Mouse (Mus musculus) stomach, embryonic 16.5 days (tissue): ENCODE measurements around the gene Lrfn3. TPM values are rescaled to one million over a fixed set of nuclear protein-coding genes. Genes with fewer than 3 reads are reported as not detected.

Experiments
- ATAC-seq: fragments of 200-750 bp; cut with Nextera tagmentation; 2 replicates; pipeline ENCODE4 v1.8.0; 2017; ENCODE audit warnings: moderate number of reproducible peaks, moderate TSS enrichment; ENCODE audit not compliant: insufficient read depth, low FRiP score
- H3K27ac ChIP-seq: fragments of 300-500 bp; sonication (generic); 2 replicates; pipeline ENCODE4 v1.5.1; 2014; ENCODE audit warnings: low read length
- H3K27me3 ChIP-seq: fragments of 300-500 bp; sonication (generic); 2 replicates; pipeline ENCODE4 v1.6.1; 2014; ENCODE audit warnings: low read length, control low read depth, mixed read lengths; ENCODE audit not compliant: control insufficient read depth, insufficient read depth
- H3K36me3 ChIP-seq: fragments of 300-500 bp; sonication (generic); 2 replicates; pipeline ENCODE4 v1.6.1; 2014; ENCODE audit warnings: low read length; ENCODE audit not compliant: control insufficient read depth, insufficient read depth
- H3K4me1 ChIP-seq: fragments of 300-500 bp; sonication (generic); 2 replicates; pipeline ENCODE4 v1.6.1; 2014; ENCODE audit warnings: low read length, control low read depth, mixed read lengths; ENCODE audit not compliant: control insufficient read depth, insufficient read depth
- H3K4me2 ChIP-seq: fragments of 300-500 bp; sonication (generic); 2 replicates; pipeline ENCODE4 v1.6.1; 2014; ENCODE audit warnings: low read depth, low read length, mixed read lengths
- H3K4me3 ChIP-seq: fragments of 300-500 bp; sonication (generic); replicated peaks from 2 replicates; pipeline ENCODE4 v1.5.1; 2014; ENCODE audit warnings: mild to moderate bottlenecking, low read length
- H3K9ac ChIP-seq: fragments of 300-500 bp; sonication (generic); 2 replicates; pipeline ENCODE4 v1.6.1; 2014; ENCODE audit warnings: low read length
- H3K9me3 ChIP-seq: fragments of 300-500 bp; sonication (generic); replicated peaks from 2 replicates; pipeline ENCODE4 v1.6.1; 2016; ENCODE audit warnings: low read length, control low read depth; ENCODE audit not compliant: control insufficient read depth
- WGBS: fragments of 180-500 bp; shearing (Covaris S2); extraction: QIAGEN DNeasy Blood & Tissue Kit; methylation state at CpG from one replicate; pipeline ENCODE4 v1.1.7; 2014; 5-methylcytosine and 5-hydroxymethylcytosine counted together
- polyA plus RNA-seq: library from polyadenylated mRNA; unstranded; fragments of >200 nt; fragmentation: Nextera tagmentation; extraction: Ambion mirVana; gene quantifications from 2 replicates; pipeline ENCODE4 v1.2.1, GENCODE M21; 2015

Gene Lrfn3
- polyA plus RNA-seq, 1 experiment from 2014 or later = 4.0 TPM

DNA sequence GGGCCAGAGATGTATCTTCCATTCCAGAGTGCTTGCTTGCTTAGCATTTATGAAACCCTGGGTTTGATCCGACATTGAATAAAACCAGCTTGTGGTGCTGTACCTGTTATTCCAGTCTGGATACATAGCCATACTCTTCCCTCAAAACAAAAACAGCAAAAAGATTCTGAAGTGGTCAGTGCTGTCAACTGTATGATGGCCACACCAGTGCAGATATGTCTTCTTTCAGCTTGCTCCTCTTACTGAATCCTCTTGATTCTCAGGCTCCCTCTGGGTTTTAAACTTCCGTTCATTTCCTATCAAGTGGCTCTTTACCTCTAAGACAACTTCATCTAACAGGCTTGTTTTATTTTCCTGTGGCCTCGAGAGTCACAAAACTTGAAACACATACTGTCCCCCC is 38.8 kb downstream of the Lrfn3 start, which contains the start of gene Sdhaf1:
Gene Sdhaf1 (minus strand): TSS at position 101 of the 400 bp plus-strand sequence.
- H3K4me1 ChIP-seq = peaks cover 8% of the 10 kb centered on the region; the same call in 1 of the 2 replicates
- H3K36me3 ChIP-seq = no peaks in the 10 kb centered on the region
- peak within 1 kb of the TSS; percentile 75 for H3K4me3 ChIP-seq
- no peak for ATAC-seq
- 69% methylated on average over 3 of the region's 3 CpGs for WGBS
- H3K4me2 ChIP-seq = peak within 1 kb of the TSS; percentile 70
- peak within 1 kb of the TSS; percentile 94 for H3K27ac ChIP-seq
- no peaks in the 10 kb centered on the region for H3K9me3 ChIP-seq
- no peaks in the 10 kb centered on the region for H3K27me3 ChIP-seq
- peak within 1 kb of the TSS; percentile 72 for H3K9ac ChIP-seq

- no peak for ATAC-seq
- WGBS = 21% methylated on average over 6 of the region's 6 CpGs
- peak overlapping the region; percentile 70 for H3K4me2 ChIP-seq
Measured at GRCm38 (mm10) chr7:30322865-30323264, 39.7 kb downstream of the Lrfn3 start.

GRCm38 (mm10) chr7:30322285-30322667 is 40.3 kb downstream of the Lrfn3 start:
- under 1% methylated on average over 20 of the region's 20 CpGs for WGBS

More at GRCm38 (mm10) chr7:30322865-30323264, 39.7 kb downstream of the Lrfn3 start:
- Histone ChIP-seq H3K9ac (peak overlapping the region; percentile 72), H3K4me3 (peak overlapping the region; percentile 75), H3K4me1 (peaks cover 8% of the 10 kb centered on the region; the same call in 1 of the 2 replicates), H3K9me3 (no peaks in the 10 kb centered on the region), H3K36me3 (no peaks in the 10 kb centered on the region), H3K27me3 (no peaks in the 10 kb centered on the region), H3K27ac (peak overlapping the region; percentile 94)

DNA sequence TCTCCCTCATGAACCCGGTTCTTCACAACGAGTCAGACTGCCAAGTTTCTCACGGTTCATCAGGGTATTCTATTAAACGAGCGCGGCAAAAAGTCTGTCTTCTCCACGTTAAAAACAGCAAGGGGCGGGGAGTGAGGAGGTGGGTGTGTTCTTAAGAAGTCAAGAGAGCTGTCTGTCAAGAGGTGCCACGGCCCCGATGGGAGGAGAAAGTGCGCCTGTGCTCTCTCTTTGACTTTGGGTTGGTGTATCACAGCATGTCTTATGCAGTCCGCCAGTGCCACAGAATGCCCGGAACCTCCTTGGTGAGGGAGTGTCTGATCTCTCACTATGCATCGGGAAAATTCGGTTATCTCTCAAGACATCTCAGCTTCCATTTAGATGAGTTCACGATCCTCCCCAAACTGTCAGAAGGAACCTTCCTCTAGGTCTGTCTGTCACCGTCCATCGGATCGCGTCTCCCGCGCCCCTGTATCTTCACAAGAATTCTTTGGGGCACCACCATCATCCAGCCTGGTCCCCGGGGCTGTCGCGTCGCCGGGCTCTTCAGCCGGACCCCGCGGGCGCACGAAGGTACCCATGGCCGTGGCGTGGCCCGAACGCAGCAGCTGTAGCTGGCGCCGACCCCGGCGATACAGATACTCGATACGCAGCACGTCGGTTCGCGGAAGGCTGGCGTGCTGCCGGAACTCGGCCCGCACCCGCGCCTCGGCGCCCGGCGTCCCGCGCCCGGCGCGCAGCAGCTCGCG is 40.9 kb downstream of the Lrfn3 start, which contains the start of gene E130208F15Rik:
Gene E130208F15Rik (plus strand): TSS at position 202 of the 746 bp plus-strand sequence.
- under 1% methylated on average over 63 of the region's 63 CpGs for WGBS
- Histone ChIP-seq H3K9me3 (no peaks in the 10 kb centered on the region), H3K27ac (peak within 1 kb of the TSS; percentile 94), H3K27me3 (no peaks in the 10 kb centered on the region), H3K4me3 (peak within 1 kb of the TSS; percentile 75), H3K4me2 (peak within 1 kb of the TSS; percentile 75), H3K36me3 (no peaks in the 10 kb centered on the region), H3K9ac (peak within 1 kb of the TSS; percentile 86), H3K4me1 (peaks cover 8% of the 10 kb centered on the region; the same call in 1 of the 2 replicates)
- peak; percentile 61 for ATAC-seq

More at GRCm38 (mm10) chr7:30322285-30322667, 40.3 kb downstream of the Lrfn3 start:
- Histone ChIP-seq H3K4me2 (peak overlapping the region; percentile 75), H3K27me3 (no peaks in the 10 kb centered on the region), H3K9ac (peak overlapping the region; percentile 86), H3K27ac (peak overlapping the region; percentile 94), H3K4me3 (peak overlapping the region; percentile 75), H3K9me3 (no peaks in the 10 kb centered on the region), H3K4me1 (peaks cover 8% of the 10 kb centered on the region; the same call in 1 of the 2 replicates), H3K36me3 (no peaks in the 10 kb centered on the region)
- ATAC-seq = peak; percentile 99

DNA sequence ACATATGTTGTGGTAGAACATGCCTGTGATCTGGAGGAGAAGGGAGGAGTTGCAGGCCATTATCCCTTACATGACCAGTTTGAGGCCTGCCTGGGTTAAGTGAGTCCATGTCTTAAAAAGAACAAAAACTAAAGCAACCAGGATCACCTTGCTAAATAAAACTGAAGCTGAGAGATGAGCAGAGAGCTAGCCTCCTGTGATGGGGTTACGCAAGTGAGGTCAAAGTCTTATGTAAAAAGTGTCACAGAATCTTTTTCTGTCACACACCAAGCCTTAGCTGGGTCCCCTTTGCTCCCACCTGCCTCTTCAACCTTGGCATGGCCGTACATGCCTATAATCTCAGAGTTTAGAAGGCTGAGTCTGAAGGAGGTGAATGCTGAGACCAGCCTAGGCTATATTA is 41.6 kb downstream of the Lrfn3 start:
- WGBS = 77% methylated on average over 2 of the region's 2 CpGs
- H3K27ac ChIP-seq = no peak overlapping the region
- peaks cover 8% of the 10 kb centered on the region; the same call in 1 of the 2 replicates for H3K4me1 ChIP-seq
- peak overlapping the region; percentile 75 for H3K4me2 ChIP-seq
- ATAC-seq = no peak
- peak overlapping the region; percentile 86; the same call in 1 of the 2 replicates for H3K9ac ChIP-seq
- no peaks in the 10 kb centered on the region for H3K27me3 ChIP-seq
- H3K4me3 ChIP-seq = peak overlapping the region; percentile 75
- H3K9me3 ChIP-seq = no peaks in the 10 kb centered on the region
- H3K36me3 ChIP-seq = no peaks in the 10 kb centered on the region

GRCm38 (mm10) chr7:30318142-30318541 is 44.4 kb downstream of the Lrfn3 start:
- Histone ChIP-seq H3K4me1 (peaks cover 11% of the 10 kb centered on the region; the same call in 1 of the 2 replicates), H3K36me3 (no peaks in the 10 kb centered on the region), H3K4me3 (no peak overlapping the region), H3K9ac (no peak overlapping the region), H3K27me3 (no peaks in the 10 kb centered on the region), H3K9me3 (no peaks in the 10 kb centered on the region), H3K27ac (no peak overlapping the region), H3K4me2 (no peak overlapping the region)
- 93% methylated on average over 3 of the region's 3 CpGs for WGBS
- ATAC-seq = no peak

GRCm38 (mm10) chr7:30315559-30316529 is 46.7 kb downstream of the Lrfn3 start:
- 58% methylated on average over 13 of the region's 13 CpGs for WGBS
- peak overlapping the region; percentile 48 for H3K4me3 ChIP-seq
- H3K27me3 ChIP-seq = no peaks in the 10 kb centered on the region
- peaks cover 4% of the 10 kb centered on the region; the same call in 1 of the 2 replicates for H3K4me1 ChIP-seq
- peak overlapping the region; percentile 49 for H3K4me2 ChIP-seq
- H3K27ac ChIP-seq = no peak overlapping the region
- peak overlapping the region; percentile 67 for H3K9ac ChIP-seq
- H3K9me3 ChIP-seq = no peaks in the 10 kb centered on the region
- ATAC-seq = no peak
- H3K36me3 ChIP-seq = no peaks in the 10 kb centered on the region

GRCm38 (mm10) chr7:30314721-30315155 is 47.8 kb downstream of the Lrfn3 start, which contains the start of gene Syne4:
Syne4 (plus strand) TSS chr7:30314807.
- H3K4me2 ChIP-seq = peak within 1 kb of the TSS; percentile 49
- 3% methylated on average over 9 of the region's 9 CpGs for WGBS
- peak within 1 kb of the TSS; percentile 67 for H3K9ac ChIP-seq
- peak within 1 kb of the TSS; percentile 27 for H3K27ac ChIP-seq
- ATAC-seq = peak; percentile 69; the same call in 1 of the 2 replicates
- H3K27me3 ChIP-seq = no peaks in the 10 kb centered on the region
- H3K4me1 ChIP-seq = peaks cover 5% of the 10 kb centered on the region; the same call in 1 of the 2 replicates
- H3K36me3 ChIP-seq = no peaks in the 10 kb centered on the region
- no peaks in the 10 kb centered on the region for H3K9me3 ChIP-seq
- peak within 1 kb of the TSS; percentile 48 for H3K4me3 ChIP-seq
